Mouse (Mus musculus) ZHBTc4 (cell line): Measurements from ENCODE around the gene Gm6268.

Source experiments
- DNase-seq: peaks from one replicate; pipeline ENCODE4 v3.0.0-alpha.2; 2011; ENCODE audit warnings: low read depth, low spot score

Gene Gm6268

DNA sequence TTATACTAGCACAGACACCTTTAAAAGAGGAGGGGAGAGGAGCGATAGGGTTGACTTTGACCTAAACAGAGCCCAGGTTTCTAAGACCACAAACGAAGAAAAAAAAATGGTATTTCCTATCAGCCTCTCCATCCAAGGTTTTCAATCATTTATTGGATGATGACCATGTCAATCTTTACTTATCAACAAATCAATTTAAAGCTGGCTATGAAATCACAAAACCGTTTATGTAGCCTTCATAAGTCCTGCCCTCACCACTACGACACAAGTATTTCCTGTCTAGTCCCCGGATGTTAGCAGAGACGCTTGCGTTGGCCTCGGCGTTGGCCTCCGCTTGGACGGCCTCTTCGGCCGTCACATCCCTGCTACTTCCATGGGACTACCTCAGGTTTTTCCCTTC lies at the start of gene Gm6268:
Gene Gm6268 (plus strand): TSS at position 301 of the 400 bp plus-strand sequence.
- DNase-seq = no peak

DNA sequence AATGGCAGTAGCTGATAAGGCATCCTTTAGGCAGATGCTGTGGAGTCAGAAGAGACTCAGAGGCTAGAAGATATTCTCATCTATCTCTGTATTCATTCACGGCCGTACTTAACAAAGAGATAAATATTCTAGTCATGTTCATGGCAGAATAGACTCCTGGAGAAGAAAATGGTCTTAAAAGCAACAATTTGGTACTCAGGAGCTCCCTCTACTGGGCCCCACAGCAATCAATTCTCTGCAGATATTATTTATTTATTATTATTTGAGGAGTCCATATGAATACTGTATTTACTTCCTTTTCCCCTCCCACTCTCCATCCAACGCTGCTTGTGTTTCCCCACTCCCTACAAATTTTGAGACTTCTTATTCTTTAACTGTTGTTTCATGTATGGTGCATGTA lies 48.6 kb upstream of the Gm6268 start:
- peak; percentile 3 for DNase-seq

- DNase-seq = no peak
These were observed 15.7 kb upstream of the Gm6268 start for GRCm38 (mm10) chrX:36385340-36385739.

GRCm38 (mm10) chrX:36389971-36390370 lies 11.1 kb upstream of the Gm6268 start:
- no peak for DNase-seq

DNA sequence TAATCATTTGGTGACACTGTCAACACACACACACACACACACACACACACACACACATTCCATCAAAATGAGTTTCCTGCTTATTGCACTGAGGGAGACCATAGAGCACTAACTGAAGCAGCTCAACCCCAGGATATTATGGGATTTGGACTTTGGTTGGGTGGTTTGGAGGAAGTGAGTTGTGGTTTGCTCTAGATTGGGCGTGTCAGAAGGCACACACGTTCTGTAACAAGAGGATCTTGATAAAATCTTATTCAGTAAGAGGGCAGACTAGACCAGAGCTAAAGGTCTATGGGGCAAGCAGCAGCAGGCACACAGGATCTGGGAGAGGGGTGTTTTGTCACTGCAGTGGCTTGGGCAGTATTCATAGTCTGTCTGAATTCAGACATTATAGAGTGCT lies 10.6 kb upstream of the Gm6268 start:
- DNase-seq = no peak

- no peak for DNase-seq
These were observed 8.4 kb upstream of the Gm6268 start for GRCm38 (mm10) chrX:36392672-36393071.

- DNase-seq = peak; percentile 4
These were observed 7.8 kb upstream of the Gm6268 start for GRCm38 (mm10) chrX:36393279-36393678.

DNA sequence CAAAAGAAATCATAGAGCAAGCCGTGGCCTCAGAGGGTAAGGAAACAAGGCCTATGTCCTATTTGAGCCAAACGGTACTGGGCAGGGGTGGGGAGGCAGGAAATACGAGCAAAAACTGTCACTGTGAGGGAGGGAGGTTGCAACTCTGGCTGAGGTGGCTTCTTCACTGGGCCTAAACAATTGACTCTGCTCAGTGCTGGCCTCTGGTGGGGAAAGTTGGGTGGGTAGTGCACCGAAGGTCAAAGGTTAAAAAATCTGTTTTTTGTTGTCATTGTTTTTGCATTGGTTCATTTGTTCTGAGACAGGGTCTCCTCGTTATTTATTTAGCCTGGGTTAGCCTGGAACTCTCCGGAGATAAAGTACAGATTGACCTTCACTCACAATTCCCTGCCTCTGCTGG lies 1.2 kb downstream of the Gm6268 start:
- DNase-seq = peak; percentile 20

DNA sequence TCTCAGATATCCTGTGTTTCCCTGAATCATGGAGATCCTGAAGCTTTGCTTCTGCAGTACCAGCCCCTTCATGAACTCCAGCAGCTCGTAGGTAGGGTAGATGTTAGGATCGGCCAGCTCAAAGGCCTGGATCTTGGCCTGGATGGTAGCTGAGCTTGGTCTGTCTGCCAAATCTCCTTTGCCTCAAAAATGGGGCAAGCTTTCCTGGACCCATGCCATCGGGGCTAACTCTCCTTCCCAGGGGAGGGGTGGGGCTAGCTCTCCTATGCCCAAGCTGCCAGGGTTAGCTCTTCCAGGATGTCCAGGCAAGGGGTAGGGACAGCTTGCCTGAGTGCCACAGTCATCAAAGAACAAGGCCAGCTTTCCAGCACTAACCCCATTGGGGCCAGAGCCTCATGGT lies 18.1 kb downstream of the Gm6268 start:
- DNase-seq = no peak

DNA sequence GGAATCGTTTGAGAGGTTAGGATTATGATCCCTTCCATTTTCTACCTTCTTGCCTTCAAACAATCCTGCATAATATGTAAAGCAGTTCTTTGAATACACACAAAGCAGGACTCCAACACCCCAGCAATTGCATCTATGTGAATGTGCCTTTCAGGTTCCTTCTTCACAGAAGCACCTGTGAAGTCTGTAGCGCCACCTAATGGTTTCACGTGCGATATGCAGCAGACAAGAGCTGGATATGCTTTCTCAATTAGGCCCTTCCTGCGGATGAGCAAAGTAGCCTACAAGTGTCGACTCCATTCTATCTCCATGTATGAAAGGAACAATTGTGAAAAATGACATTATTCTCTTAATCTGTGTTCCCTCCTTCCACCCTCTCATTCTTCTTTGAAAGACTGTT lies 33.9 kb downstream of the Gm6268 start:
- peak; percentile 45 for DNase-seq

DNA sequence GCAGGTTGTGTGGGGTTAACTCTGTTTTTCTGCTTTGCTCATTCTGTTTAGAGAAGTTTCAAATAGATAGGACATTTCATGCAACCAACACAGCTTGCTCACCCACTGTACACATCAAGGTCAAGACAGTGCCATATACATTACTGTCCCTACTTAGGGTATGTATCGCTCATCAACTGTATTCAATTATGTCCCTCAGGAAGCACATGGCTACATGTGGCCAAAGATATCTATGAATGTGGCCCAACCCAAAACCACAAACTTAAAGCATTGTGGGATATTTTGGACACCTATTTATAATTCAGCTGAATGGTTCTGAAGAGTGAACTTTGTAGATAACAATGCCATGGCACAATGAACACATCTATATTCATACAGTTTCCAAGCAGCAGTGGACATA lies 36.9 kb downstream of the Gm6268 start:
- no peak for DNase-seq
